Mouse (Mus musculus): ENCODE data around the gene Riiad1. TPM values are rescaled to one million over a fixed set of nuclear protein-coding genes. Genes with fewer than 3 reads are reported as not detected.

Gene Riiad1
- total and polyA plus RNA-seq, 3 experiments: not detected

DNA sequence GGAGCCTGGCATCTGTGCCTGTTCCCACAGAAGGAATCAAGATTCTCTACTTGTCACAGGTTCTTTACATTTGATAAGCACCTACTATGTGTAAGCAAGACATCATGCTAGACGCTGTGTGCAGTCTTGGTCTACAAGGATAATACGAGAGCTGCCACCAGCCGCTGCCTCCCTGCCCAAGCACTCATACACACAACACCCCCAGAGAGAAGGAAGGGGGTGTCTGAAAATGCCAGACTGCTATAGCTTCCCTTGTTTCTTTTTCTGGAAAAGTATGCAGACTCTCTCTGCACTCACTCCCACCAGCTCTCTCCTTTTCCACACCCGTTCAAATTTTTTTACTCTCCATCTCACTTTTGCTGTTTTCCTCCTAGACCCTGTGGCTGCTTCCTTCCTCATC, 2.7 kb downstream of the Riiad1 start:
- Histone ChIP-seq H3K27me3 (replicated peaks) (no peaks in the 10 kb centered on the region), H3K9me3 (replicated peaks; ENCODE audit: low read length) (no peaks in the 10 kb centered on the region)
- dilution Hi-C loops (cut with MboI; ENCODE audit: extremely low pct_ligation_motif_present, extremely low pct_unique_long_range_greater_than_20kb, low sequenced_read_pairs): no loop called here

GRCm38 (mm10) chr3:94476301-94477035, 3.7 kb downstream of the Riiad1 start:
- TF ChIP-seq KAT2A (IDR thresholded peaks at IDR 0.05; ENCODE audit: insufficient replicate concordance, low read length) (no peak), ZKSCAN1 (IDR thresholded peaks at IDR 0.05; ENCODE audit: borderline replicate concordance, low read depth, low read length) (no peak), ZNF384 (IDR thresholded peaks at IDR 0.05; ENCODE audit: low read depth, low read length) (no peak), MYC (IDR thresholded peaks at IDR 0.05; ENCODE audit: low read depth, low read length) (no peak), HCFC1 (IDR thresholded peaks at IDR 0.05; ENCODE audit: low read depth, low read length) (no peak), JUND (conservative IDR thresholded peaks at IDR 0.05; ENCODE audit: low read depth, low read length) (no peak), SMC3 (IDR thresholded peaks at IDR 0.05; ENCODE audit: low read depth, low read length) (no peak), MXI1 (IDR thresholded peaks at IDR 0.05; ENCODE audit: low read depth, low read length) (no peak), ELF1 (IDR thresholded peaks at IDR 0.05; ENCODE audit: low read depth, low read length) (no peak), MAX (IDR thresholded peaks at IDR 0.05; ENCODE audit: low read length) (no peak), EP300 (IDR thresholded peaks at IDR 0.05; ENCODE audit: low read length) (no peak), GABPA (IDR thresholded peaks at IDR 0.05; ENCODE audit: insufficient replicate concordance, low read depth, low read length) (no peak), RCOR1 (conservative IDR thresholded peaks at IDR 0.05; ENCODE audit: low read depth, low read length) (no peak)
- no peaks in the 10 kb centered on the region for H3K9me3 ChIP-seq (replicated peaks; ENCODE audit: low read length)
- no peak overlapping the region for H3K27ac ChIP-seq (ENCODE audit: insufficient read depth, low read depth)
- dilution Hi-C loops (cut with MboI; ENCODE audit: extremely low pct_ligation_motif_present, extremely low pct_unique_long_range_greater_than_20kb, low sequenced_read_pairs) (no loop called here), in situ Hi-C loops (cut with MboI; ENCODE audit: low pct_ligation_motif_present, low pct_unique_long_range_greater_than_20kb, low sequenced_read_pairs) (no loop called here)
- peaks cover 0 to 2% of the 10 kb centered on the region in 2 experiments for H3K36me3 ChIP-seq (replicated peaks in 1 of 2; ENCODE audit: control insufficient read depth in 1 of 2, insufficient read depth in 1 of 2, low read length in 1 of 2)
- peaks cover 0 to 8% of the 10 kb centered on the region in 2 experiments; a peak in 1 of 4 replicates for H3K4me1 ChIP-seq (ENCODE audit: control insufficient read depth in 1 of 2, insufficient read depth in 2 of 2)
- H3K4me3 ChIP-seq (replicated peaks in 1 of 3; ENCODE audit: low read depth in 2 of 3, low read length in 2 of 3, poor library complexity in 1 of 3): no peak overlapping the region
- no peak for DNase-seq (ENCODE audit: extremely low read depth)
- no peaks in the 10 kb centered on the region for H3K27me3 ChIP-seq (replicated peaks)
- no peak overlapping the region for H3K9ac ChIP-seq (ENCODE audit: insufficient read depth, low read depth)
- no peak overlapping the region for H3K4me2 ChIP-seq (ENCODE audit: insufficient read depth, low read depth, poor library complexity, severe bottlenecking)
- H3K79me2 ChIP-seq (replicated peaks; ENCODE audit: control insufficient read depth, extremely low read depth, insufficient read depth, poor library complexity, severe bottlenecking): no peaks in the 10 kb centered on the region

More for the DNA sequence above, 2.7 kb downstream of the Riiad1 start:
- no peak overlapping the region for H3K27ac ChIP-seq (ENCODE audit: insufficient read depth, low read depth)
- no peak overlapping the region for H3K4me2 ChIP-seq (ENCODE audit: insufficient read depth, low read depth, poor library complexity, severe bottlenecking)
- no peak overlapping the region for H3K9ac ChIP-seq (ENCODE audit: insufficient read depth, low read depth)
- peaks cover 0 to 14% of the 10 kb centered on the region in 2 experiments; a peak in 2 of 4 replicates for H3K4me1 ChIP-seq (ENCODE audit: control insufficient read depth in 1 of 2, insufficient read depth in 2 of 2)
- H3K4me3 ChIP-seq (replicated peaks in 1 of 3; ENCODE audit: low read depth in 2 of 3, low read length in 2 of 3, poor library complexity in 1 of 3): no peak overlapping the region
- no peak for DNase-seq (ENCODE audit: extremely low read depth)
- no peak for TF ChIP-seq MAFK (IDR thresholded peaks at IDR 0.05; ENCODE audit: insufficient replicate concordance, low read length)
- no peak for TF ChIP-seq CTCF (conservative IDR thresholded peaks at IDR 0.05 in 1 of 2, IDR thresholded peaks at IDR 0.05 in 1 of 2; ENCODE audit: low read depth in 2 of 2, low read length in 2 of 2)
- TF ChIP-seq JUN (IDR thresholded peaks at IDR 0.05; ENCODE audit: insufficient read depth, low read depth, low read length): no peak
- no peak for TF ChIP-seq PAX5 (IDR thresholded peaks at IDR 0.05; ENCODE audit: low read length)
- no peak for TF ChIP-seq HCFC1 (IDR thresholded peaks at IDR 0.05; ENCODE audit: low read depth, low read length)
- TF ChIP-seq MYC (IDR thresholded peaks at IDR 0.05; ENCODE audit: low read depth, low read length): no peak
- no peak for TF ChIP-seq ETS1 (conservative IDR thresholded peaks at IDR 0.05; ENCODE audit: low read depth, low read length)
- no peak for TF ChIP-seq TCF12 (IDR thresholded peaks at IDR 0.05; ENCODE audit: low read depth, low read length)
- TF ChIP-seq USF2 (conservative IDR thresholded peaks at IDR 0.05; ENCODE audit: low read depth, low read length): no peak
- TF ChIP-seq ZMIZ1 (IDR thresholded peaks at IDR 0.05; ENCODE audit: low read depth, low read length): no peak
- TF ChIP-seq ZC3H11A (IDR thresholded peaks at IDR 0.05; ENCODE audit: low read depth, low read length): no peak
- no peak for TF ChIP-seq MXI1 (IDR thresholded peaks at IDR 0.05; ENCODE audit: low read depth, low read length)
- H3K36me3 ChIP-seq (replicated peaks in 1 of 2; ENCODE audit: control insufficient read depth in 1 of 2, insufficient read depth in 1 of 2, low read length in 1 of 2): peaks cover 0 to 2% of the 10 kb centered on the region in 2 experiments
- in situ Hi-C loops (cut with MboI; ENCODE audit: low pct_ligation_motif_present, low pct_unique_long_range_greater_than_20kb, low sequenced_read_pairs): no loop called here
- H3K79me2 ChIP-seq (replicated peaks; ENCODE audit: control insufficient read depth, extremely low read depth, insufficient read depth, poor library complexity, severe bottlenecking): no peaks in the 10 kb centered on the region
